Mouse (Mus musculus): ENCODE measurements around the gene Tns3.

DNA sequence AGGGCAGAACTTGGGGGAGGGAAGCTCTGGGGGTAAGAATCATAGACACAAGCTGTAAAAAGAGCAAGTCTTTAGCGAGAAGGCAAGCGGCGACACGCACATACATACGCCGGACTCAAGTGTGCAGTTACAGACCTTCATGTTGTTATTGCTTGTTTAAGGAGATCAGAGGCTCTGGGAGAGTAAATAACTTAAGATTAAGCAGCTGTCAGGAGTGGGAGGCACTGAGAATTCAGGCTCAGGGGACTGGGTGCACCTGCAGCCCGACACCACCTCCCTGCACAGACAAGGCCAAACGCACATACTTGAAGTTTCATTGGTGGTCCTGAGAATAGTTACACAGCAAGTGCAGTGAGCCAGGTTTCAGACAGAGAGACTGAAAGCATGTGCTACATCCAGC, 169.3 kb downstream of the Tns3 start:
- TF ChIP-seq CTCF (IDR thresholded peaks at IDR 0.05 in 2 of 3, conservative IDR thresholded peaks at IDR 0.05 in 1 of 3; ENCODE audit: control insufficient read depth in 1 of 3, insufficient read depth in 1 of 3, low read depth in 2 of 3, low read length in 3 of 3, poor library complexity in 1 of 3, severe bottlenecking in 1 of 3) (no peak), JUND (IDR thresholded peaks at IDR 0.05; ENCODE audit: low read depth, low read length) (no peak), HCFC1 (IDR thresholded peaks at IDR 0.05; ENCODE audit: low read depth, low read length) (no peak), POLR2A (IDR thresholded peaks at IDR 0.05; ENCODE audit: control insufficient read depth in 1 of 2, insufficient read depth in 1 of 2, low read depth in 1 of 2, low read length in 2 of 2, poor library complexity in 1 of 2) (no peak), EP300 (IDR thresholded peaks at IDR 0.05; ENCODE audit: low read depth in 1 of 2, low read length in 2 of 2) (no peak), ZNF384 (IDR thresholded peaks at IDR 0.05; ENCODE audit: low read depth, low read length) (no peak)

Data from MEL (cell line).